Mouse (Mus musculus) heart, postnatal 4 days (tissue): ENCODE results near the gene Ncstn. TPM values are rescaled to one million over a fixed set of nuclear protein-coding genes. Genes with fewer than 3 reads are reported as not detected.
A peak's percentile ranks its signal among the peaks of the same experiment; 100 is the strongest.

Experiments
- DNase-seq: peaks from one replicate; pipeline ENCODE4 v3.0.0; 2021
- total RNA-seq, 2 experiments: library from RNA; stranded (reverse); gene quantifications; 2 replicates each; pipeline ENCODE4 v1.2.3; 2021

Gene Ncstn
- total RNA-seq, 2 experiments from 2014 or later = 65.6 to 67.4 TPM

DNA sequence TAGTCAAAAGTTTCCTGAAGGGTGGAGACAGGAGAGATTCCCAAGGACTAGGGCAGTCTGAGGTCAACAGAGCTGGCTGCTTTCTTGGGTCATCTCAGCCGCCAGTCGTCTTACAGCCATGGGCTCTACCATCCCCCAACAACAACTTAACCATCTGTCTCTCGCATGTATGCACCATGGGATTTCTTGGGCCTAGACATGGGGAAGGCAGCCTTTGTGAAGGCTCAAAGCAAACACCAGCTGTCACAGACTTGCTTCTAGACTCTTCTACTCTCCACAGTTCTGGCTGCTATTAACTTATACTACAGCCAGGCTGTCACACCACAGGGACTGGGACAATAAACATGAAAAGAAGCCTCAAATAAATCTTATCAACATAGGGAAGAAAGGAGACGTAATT is 11.0 kb downstream of the Ncstn start:
- DNase-seq = no peak

DNA sequence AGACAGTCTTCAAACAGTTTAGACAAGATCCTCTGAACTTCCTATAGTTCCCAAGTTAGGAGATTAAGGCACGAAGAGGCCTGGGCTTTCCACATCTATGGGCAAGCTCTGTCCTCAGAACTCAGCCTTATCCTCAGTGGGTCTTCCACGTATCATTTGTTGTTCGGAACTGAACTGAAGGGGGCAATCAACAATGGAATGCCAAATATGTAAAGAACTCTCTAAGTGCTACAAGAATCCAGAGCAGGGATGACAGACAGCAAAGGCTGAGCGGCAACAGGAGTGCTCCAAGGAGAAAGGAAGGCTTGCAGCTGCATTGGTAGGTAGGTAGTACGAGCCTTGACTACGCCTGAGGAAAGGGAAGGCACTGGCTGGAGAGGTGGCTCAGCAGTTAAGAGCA is 12.4 kb downstream of the Ncstn start:
- no peak for DNase-seq

DNA sequence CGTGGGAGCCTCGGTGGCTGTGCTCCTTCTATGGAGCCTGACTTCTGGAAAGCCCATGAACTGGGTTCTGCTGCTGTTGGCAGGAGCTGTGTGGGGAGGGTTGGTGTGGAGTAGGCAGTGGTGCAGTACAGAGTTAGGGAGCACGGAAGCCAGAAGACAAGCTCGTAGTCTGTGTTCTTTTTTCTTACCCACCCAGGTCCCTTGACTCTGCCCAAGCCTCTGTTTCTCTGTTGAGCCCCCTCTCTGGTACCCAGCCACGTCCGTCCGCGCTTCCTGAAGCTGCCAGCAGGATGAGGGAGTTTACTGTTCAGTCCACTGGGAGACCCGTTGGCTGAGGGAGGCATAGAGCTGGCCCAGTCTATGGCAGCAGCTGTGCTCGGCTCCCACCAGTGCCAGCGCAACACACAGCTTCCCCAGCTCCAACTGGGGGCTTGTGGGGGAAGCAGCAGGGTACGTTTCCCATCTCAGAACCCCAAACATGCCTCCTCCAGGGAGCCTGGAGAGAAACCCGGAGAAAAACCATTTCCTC is 17.9 kb downstream of the Ncstn start:
- no peak for DNase-seq

DNA sequence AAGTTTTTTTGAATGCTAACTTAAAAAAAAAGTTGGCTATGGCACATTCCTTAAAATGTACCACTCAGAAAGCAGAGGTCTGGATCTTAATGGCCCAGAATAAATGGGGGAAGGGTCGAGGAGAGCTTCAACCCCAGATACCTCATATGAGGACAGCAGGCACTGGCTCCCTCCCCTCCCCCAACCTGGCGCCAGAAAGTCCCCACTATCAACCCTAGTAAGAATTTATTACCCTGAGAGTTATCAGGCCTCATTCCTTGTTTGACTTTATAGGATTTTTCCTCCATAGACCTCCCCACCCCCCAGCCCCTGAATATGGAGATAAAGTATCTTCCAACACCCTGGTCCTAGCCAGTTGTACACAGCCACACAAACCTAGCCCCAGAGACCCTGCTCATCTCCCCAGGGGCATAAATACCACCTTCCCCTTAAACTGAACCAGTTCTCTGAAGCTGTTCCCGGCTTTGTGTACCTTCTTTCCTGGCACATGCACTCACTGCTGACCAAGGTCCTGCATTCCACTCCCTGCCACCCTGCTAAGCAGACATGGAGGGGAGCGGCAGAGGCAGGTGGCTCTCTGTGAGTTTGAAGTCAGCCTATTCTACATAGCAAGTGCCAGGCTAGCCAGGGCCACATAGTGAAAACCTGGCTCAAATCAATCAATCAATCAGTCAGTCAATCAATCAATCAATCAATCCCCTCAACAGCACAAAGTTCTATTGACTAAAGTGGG is 19.1 kb downstream of the Ncstn start:
- no peak for DNase-seq

DNA sequence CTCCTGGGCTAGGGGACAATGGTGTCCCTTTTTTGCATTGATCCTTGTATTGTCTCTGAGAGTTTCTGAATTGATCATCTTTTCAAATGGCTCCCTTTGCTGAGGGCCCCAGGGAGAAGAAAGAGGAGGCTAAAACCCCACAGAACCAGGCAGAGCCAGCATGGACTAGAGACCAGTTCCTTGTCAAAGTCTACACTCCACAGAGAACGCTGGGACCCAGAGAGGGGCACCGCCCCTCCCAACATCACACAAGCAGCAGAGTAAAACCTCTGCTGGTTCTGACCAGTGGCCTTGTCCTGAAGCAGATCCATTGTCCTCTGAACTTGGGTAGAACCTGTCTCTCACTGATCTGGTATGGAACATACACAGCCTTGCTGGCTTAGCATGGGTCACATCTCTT is 20.5 kb downstream of the Ncstn start:
- no peak for DNase-seq

DNA sequence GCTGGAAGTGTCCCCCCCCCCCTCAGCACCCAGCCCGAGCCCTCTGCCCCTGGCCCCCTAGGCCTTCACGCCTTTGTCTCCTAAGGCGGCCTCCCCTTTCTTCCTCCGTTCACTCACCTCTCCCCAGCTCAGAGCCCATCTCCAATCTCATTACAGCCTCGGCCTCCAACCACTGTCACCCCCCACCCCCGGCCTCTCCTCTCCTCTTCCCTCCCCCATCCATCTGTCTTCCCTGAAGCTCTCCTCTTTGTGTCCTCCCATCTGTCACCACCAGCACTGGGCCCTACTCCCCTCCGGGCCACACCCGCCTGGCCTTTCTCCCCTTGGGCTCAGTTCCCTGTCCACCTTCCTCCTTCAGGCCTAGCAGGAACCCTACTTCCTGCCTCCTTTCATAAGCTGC is 21.4 kb downstream of the Ncstn start:
- no peak for DNase-seq

DNA sequence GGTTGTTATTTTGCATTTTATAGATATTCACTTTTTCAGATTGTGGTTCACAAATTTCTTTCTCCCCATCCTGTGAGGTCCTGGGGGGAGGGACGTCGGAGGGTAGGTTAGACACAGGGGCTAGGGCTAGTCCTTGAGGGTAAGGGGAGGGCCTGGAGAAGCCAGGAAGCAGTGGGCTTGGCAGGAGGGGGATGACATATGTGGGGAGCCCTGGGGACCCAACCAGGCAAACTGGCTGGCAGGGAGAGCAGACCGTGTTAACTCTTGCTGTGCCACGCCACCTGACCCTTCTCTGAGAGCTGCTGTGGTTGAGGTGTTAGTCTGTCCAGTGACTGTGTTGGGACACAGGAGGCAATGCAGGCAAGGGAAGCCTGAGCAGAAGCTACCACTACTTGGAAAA is 21.9 kb downstream of the Ncstn start:
- DNase-seq = no peak

DNA sequence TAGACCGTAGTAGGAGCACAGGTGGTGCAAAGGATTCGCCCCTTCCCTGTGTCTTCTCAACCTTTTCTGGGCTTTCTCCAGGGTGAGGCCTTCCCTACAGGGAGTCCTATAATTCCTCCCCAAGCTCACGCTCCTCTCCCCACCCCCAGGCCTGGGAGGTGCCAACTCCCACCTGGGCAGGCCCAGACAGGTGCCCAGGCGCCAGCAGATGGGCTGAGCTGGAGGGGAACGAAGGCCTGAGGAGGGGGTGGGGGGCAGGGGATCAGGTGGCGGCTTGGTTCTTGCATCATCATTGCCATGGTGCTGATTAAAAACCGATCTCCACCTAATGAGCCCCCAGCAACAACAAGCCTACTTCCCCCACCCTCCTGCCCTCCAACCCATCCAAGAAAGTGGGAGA is 23.7 kb downstream of the Ncstn start:
- no peak for DNase-seq

DNA sequence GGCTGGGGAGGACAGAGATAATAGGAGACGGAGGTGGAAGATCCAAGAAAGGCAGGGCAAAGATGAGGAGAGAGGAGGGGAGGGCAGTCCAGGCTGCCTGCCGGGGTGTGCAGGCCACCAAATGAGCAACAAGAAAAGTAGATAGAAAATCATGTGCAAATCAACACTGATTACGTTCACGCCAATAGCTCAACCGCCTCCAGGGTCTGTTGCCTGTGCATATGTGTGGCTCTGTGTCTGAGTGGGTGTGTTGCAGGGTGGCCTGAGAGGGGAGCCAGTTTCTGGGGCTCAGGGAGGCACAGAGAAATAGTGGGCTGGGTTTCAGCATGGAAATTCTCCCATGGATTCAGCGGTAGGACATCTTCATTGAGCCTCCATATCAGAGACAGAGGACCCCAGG is 24.3 kb downstream of the Ncstn start:
- no peak for DNase-seq

DNA sequence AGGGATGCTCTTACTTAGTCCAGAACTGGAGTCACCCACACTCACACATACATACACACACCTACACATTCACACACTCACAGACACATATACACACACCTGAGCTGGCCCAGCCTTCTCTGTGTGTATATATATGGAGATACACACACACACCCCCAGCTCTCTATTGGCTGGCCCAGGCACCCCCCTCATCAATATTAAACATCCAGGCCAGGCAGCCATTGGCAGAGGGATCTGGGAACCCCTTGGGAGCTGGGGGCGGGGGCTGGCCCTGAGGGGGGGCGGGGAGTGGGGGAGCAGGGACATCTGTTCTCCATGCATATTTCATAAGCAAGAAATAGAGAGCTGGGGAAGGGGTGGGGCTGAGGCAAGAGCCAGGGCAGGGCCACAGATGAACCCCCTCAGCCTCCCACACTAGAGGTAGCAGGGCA is 25.1 kb downstream of the Ncstn start, which contains the start of gene Nhlh1:
Nhlh1 (minus strand) TSS at position 83 of the 431 bp plus-strand sequence.
- no peak for DNase-seq

DNA sequence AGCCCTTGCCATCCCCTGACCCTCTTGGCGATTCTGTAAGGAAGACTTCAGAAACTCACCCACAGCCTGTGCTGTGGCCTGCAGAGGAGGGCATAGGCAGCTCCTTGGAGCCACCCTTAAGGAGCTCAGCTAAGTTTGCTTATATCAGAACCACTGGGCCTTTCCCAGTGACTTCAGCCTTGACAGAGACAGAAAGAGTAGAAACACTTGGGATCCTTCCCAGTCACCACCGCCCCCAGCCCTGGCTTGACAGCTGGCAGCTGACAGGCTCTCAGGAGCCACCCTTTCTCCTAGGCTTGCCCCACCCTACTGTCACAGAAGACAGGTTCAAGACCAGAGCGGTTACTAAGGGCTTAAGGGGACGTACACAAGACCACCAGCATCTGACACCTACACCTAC is 26.3 kb downstream of the Ncstn start:
- DNase-seq = no peak

DNA sequence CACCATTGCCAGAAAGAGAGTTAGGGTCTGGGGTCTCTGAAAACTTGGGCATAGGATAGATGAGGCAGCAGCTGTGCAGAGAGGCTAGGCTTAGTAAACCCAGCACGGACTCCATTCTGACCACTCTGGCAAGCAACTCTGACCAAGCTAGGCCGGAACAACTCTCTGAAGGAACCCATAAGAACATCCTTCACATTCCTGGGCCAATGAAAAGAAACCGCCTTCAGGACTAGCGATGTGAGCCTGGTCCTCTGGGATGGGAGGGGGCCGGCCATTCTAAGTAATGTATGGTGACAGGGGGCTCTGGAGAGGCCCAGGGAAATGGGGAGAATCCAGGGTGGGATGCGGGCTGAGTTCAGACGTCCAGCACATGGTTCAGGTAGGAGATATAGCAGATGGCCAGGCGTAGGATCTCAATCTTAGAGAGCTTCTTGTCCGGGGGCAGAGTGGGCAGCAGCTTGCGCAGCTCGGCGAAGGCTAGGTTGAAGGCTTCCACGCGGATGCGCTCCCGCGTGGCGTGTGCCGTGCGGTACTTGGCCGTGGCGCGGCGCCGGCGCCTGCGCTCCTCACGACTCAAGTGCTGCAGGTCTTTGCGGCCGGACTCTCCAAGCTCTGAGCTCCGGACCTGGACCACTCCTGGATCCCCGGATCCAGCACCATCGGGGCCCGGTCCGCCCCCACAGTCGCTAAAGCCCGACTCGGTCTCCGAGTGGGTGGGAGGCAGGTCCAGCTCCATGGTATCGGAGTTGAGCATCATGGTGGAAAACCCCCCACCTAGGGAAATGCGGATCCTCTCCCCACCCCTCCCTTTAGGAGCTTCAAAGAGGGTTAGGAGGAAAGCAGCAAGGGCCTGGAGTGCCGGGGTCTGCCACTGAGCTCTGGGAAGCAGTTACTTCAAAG is 28.8 kb downstream of the Ncstn start:
- DNase-seq = no peak

DNA sequence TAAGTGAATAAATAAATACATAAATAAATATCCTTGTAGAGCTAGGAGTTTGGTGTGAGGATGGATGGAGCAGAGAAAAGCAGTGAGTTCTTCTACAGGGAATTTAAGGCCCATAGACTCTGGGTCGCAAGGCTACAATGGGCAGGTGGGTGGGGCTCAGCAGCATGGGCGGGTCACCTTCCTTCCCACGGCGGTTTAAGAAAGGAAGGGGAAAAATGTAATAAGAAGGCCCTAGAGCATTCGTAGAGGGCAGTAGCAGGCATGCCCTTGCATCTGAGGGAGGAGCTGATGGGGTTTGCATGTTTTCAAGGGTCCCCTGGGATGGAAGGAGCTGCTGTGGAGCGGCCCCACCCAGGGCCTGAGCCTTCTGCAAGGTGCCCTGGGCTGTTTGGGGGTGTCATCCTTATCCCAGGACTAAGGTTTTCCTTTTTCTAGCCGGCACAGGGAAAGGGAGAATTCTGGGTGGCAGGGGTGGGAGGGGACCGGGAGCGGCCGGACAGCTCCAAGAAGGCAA is 29.8 kb downstream of the Ncstn start:
- no peak for DNase-seq

DNA sequence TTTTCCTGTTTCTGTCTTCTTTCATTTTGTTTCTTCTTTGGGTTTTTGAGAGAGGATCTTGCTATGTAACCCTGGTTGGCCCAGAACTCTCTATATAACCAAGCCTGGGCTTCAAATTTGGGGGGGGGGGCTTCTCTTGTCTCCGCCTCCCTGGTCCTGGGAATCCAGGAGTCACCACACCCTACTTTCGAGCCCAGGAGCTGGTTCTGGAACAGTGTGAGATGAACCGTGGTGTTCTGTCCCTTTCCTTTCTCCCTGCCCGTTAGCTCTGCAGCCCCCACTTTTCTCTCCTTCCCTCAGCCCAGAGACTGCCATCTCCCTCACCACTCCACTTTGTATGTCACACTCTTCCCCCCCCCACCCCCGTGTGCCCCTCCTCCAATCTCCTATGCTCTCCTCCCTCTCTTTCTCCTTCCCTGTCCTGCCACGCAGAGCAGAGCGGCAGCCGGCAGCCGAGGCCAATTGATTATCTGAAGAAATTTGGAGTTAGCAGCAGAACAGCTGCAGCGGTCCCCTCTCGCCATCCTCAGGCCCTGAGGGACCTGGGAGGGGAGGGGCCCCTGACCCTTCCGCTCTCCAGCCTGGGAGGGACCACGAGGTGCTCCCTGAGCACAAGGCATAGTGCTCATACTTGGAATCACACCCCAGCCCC is 33.3 kb downstream of the Ncstn start:
- DNase-seq = no peak

DNA sequence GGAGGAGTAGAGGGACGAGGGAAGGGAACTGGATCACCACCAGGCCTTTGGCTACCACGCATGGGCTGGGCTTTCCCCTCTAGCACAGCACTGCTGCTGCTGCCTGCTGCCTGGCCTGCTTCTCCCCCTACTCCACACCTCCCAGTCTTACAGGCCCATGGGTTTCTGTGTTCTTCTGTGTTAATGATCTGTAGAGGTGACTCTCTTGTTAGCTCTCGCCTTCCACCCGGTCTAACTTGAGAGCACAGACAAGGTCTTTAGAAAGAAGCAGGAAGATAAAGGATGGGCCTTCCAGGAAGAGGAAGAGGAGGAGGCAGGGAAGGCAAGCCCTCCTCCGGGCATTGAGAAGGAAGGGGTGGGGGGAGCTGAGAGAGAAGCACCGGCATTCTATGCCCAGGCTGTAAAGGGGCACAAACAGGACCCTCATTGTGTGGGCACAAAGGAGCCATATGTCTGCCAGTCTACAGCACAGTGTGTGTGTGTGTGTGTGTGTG is 34.3 kb downstream of the Ncstn start:
- DNase-seq = no peak

DNA sequence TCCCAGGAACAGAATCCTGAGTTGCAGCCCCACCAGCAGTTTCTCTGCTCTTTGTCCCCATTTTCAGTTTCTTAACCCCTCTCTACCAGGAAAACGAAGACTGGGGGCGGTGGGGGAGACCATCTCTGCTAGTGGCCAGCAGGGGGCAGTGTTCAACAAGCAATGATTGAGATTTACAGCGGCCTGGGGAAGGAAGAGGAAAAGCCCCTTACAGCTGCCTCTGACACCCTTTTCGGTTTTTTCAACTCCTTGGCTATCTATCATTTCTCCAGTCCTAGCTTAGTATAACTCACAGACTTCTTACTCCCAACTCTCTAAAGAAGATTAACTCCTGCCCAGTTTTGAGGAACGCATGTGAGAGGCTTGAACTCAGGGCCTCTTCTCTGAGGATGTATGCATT is 35.7 kb downstream of the Ncstn start:
- peak; percentile 82 for DNase-seq

DNA sequence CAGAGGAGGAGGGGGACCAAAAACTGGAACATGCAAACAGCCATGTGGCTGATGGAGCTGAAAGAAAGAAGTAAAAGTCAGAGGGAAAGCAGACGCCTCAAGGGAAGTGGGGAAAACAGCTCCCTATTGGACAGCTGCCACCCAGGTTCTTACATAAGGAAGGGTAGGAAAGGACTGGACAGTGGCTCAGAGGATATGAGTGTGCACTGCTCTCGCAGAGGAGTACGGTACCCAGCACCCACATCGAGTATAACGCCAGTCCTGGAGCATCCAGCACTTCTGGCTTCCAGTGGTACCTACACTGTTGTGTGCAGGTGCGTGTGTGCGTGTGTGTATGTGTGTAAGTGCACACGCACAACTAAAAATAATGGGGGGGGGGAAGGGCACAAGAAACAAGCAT is 36.2 kb downstream of the Ncstn start:
- no peak for DNase-seq

DNA sequence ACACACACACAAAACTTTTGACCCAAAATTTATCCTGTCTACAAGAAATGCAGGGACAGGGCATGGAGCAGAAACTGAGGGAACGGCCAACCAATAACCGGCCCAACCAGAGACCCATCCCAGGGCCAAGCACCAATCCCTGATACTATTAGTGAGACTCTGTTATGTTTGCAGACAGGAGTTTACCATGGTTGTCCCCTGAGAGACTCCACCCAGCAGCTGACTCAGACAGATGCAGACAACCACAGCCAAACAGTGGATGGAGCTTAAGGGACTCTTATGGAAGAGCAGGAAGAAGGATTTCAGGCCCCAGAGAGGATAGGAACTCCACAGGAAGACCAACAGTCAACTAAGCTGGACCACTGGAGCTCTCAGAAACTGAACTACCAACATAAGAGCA is 52.7 kb downstream of the Ncstn start:
- no peak for DNase-seq

DNA sequence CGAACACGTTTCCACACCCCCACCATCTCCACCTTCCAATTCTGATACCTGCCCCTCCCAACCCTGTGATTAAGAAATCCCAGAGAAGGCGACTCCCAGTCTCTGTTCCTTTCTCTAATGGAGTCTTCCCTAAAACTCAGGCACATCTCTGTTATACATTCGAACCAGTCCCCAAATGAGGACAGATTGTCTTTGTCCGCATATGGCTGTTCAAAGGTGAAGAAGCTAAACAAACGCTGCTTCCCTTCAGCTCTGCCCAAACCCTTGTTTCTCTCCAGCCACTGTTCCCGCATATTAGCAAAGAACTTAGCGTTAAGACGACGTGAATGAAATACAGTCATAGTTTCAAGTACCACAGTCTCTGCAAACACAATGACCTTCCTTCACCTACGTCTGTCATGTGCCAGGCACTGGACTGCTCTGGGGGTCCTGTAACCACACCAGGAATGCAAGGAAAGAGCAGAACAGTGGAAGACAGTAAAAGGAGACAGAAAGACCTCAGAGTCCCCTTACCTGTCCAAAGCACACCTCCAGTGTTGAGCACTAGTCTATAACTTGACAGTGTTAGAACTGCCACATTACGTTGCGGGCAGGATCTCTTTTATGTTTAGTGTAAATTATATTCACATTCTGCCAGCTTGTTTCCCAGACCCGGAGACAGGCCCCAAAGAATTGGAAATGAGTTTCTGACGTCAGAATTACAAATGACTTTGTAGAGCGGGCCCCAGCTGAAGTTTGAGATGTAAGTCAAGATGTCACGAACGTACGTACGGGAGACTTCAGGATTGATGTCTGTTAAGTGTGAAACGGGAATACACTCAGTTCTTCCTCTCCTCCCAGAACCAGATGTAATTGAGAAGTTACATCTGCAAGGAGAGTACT is 54.0 kb downstream of the Ncstn start, which contains the start of gene Vangl2:
Vangl2 (minus strand) TSS at position 51 of the 882 bp plus-strand sequence.
- DNase-seq = no peak

DNA sequence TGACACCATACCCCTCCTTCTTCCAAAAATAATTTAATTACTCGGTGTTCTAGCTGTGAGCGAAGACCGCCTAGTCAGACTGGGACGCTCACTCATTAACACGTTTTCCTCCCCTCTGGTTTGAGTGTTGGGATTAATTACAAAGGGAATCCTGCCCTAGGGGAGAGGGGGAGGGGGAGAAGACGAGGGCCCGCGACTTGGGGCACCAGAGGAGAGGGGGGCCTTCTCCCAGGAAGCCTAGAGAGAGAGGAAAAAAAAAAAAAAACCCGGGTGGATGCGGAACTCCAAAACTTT is 54.8 kb downstream of the Ncstn start:
- DNase-seq = no peak

DNA sequence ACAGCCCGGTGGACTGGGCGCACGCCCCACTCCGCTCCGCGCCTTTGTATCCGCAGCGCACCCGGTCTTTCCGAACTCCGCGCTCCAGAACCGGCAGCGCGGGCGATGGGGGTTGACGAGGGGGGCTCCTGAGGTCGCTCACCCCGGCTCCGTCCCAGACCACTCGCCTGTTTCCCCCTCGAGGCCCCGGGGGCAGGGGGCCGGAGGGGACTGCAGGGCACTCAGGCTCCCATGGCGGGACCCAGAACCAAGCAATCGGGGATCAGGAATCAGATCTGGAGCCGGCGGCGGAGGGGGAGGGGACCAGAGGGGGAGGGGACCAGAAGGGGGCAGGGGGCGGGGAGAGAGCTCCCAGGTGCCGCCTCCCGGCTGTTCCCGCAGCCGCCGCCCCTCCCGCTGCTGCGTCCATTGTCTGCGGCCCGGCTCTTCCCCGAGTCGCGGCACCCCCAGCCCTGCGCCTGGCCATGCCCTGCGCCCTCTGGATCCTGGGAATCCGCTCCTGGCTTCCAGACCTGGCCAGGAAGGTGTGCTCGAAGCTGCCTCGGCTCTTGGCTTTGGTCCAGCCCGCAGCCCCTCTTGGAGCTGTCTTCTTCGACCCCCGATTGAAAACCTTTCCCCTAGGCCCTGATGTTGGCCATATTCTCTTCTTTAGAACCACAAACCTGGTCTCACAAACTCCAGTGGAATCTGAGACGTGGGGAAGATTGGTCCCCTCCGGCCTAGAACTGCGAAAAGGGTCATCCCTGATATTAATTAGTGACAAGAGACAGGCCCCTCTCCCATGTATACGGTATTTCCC is 55.4 kb downstream of the Ncstn start:
- peak; percentile 94 for DNase-seq
